Mouse (Mus musculus) leukemia stem cell, adult 10-12 weeks (primary cell): ENCODE data around the gene Nr4a1. TPM values are rescaled to one million over a fixed set of nuclear protein-coding genes. Genes with fewer than 3 reads are reported as not detected.

Experiments used
- polyA plus RNA-seq: library from polyadenylated mRNA; stranded (reverse); fragments of >175 nt; gene quantifications from 2 replicates; pipeline ENCODE4 v1.2.3, GENCODE M21; 2012; ENCODE audit warnings: low replicate concordance

Nr4a1 gene
- 10.4 and 12.2 TPM in 2 replicates for polyA plus RNA-seq

DNA sequence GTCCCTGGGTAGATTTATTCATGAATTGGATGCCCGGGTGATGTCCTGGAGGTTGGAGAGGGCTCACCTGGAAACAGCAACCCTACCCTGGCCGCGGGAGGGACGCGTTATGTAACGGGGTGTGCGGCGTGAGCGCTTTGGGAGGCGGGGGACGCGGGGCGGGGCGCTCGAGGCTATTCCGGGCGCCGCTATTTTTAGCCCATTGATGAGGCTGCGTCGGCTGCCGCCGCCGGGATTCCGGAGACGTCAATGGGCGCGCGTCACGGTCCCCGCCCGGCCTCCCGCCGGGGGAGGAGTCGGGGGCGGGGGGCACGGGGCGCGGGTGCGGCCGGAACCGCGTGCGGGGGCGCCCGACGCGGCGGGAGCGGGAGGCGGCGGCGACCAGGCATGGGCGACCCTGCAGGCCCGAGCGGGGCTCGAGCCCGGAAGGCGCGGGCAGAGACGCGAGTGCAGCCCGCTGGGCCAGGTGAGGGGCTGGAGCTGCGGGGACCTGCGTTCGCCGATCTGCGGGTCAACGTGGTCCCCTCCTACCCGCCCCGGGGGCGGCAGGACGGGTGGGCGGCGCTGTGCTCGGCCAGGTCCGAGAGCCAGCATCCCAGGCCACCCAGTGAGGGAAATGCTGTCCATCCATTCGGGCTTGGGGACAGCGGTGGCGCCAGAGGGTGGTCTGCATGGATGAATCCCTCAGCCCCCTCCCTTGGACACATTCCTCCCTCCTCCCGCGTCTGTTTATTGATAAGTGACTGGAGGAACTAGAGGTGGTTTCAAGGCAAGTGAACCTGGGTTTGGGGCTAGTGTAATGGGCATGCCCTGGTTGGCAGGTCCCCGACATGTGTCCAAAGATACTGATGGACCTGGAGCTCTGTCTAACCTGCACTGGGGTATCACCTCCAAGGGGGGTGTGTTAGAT, at the start of gene Nr4a1:
Gene Nr4a1, plus strand, starts transcription at position 384 of the 910 bp plus-strand sequence.

GRCm38 (mm10) chr15:101224006-101224906, 29.8 kb upstream of the Nr4a1 start, which contains the start of gene Grasp:
Grasp (plus strand) TSS chr15:101224188.

GRCm38 (mm10) chr15:101283911-101284750, 30.1 kb downstream of the Nr4a1 start, which contains the start of gene Atg101:
Atg101 (plus strand) TSS chr15:101284272.

GRCm38 (mm10) chr15:101293025-101293621, 39.1 kb downstream of the Nr4a1 start, which contains the start of gene 6030408B16Rik:
6030408B16Rik (plus strand) TSS chr15:101293212.

Other genes starting within 250 kb of the Nr4a1 start
- gene Gm47841, start 206.9 kb upstream of the Nr4a1 start, polyA plus RNA-seq = not detected in 2 replicates
- gene Fignl2, start 175.7 kb upstream of the Nr4a1 start, polyA plus RNA-seq = 0.31 and 0.45 TPM in 2 replicates
- not detected in 2 replicates for gene Ankrd33, start 138.5 kb upstream of the Nr4a1 start, polyA plus RNA-seq
- 2.6 and 4.8 TPM in 2 replicates for gene Acvrl1, start 125.7 kb upstream of the Nr4a1 start, polyA plus RNA-seq
- gene Acvr1b, start 80.2 kb upstream of the Nr4a1 start, polyA plus RNA-seq = 2.2 and 3.4 TPM in 2 replicates
- 1.2 and 3.3 TPM in 2 replicates for gene Grasp, start 30.1 kb upstream of the Nr4a1 start, polyA plus RNA-seq
- gene Atg101, start 30.0 kb downstream of the Nr4a1 start, polyA plus RNA-seq = 29.8 and 32.9 TPM in 2 replicates
- not detected in 2 replicates for gene 6030408B16Rik, start 38.9 kb downstream of the Nr4a1 start, polyA plus RNA-seq
- gene Krt80, start 115.9 kb downstream of the Nr4a1 start, polyA plus RNA-seq = 1.4 and 1.5 TPM in 2 replicates
- 0.35 and 0.40 TPM in 2 replicates for gene Krt7, start 156.8 kb downstream of the Nr4a1 start, polyA plus RNA-seq
- not detected in 2 replicates for gene Krt87, start 184.5 kb downstream of the Nr4a1 start, polyA plus RNA-seq
- not detected in 2 replicates for gene Krt88, start 193.5 kb downstream of the Nr4a1 start, polyA plus RNA-seq
- gene Krt81, start 209.5 kb downstream of the Nr4a1 start, polyA plus RNA-seq = not detected in 2 replicates
- gene Krt86, start 219.2 kb downstream of the Nr4a1 start, polyA plus RNA-seq = not detected in 2 replicates
- 0.23 TPM in 1 of 2 replicates, not detected in the other for gene Krt83, start 237.2 kb downstream of the Nr4a1 start, polyA plus RNA-seq